Mouse (Mus musculus) megakaryocyte progenitor cell, adult 5-6 weeks (primary cell): ENCODE measurements around the gene Mcm10. TPM values are rescaled to one million over a fixed set of nuclear protein-coding genes. Genes with fewer than 3 reads are reported as not detected.

ENCODE experiments used
- ATAC-seq: replicated peaks from 2 replicates; pipeline ENCODE4 v1.8.0; 2016; ENCODE audit warnings: mild to moderate bottlenecking, moderate TSS enrichment, inconsistent platforms; ENCODE audit not compliant: poor library complexity
- total RNA-seq, 2 experiments: library from RNA; stranded (forward) in 1 of 2; stranded (reverse) in 1 of 2; fragments of 157-497, 149-512 nt in 1 of 2; fragments of 200-1000 nt in 1 of 2; gene quantifications; 2 replicates each; pipeline versions ENCODE4 v1.2.3 to v1.2.4; 2015 to 2017

Gene Mcm10
- 66.4 and 68.7 TPM in 2 replicates for total RNA-seq (2015)
- total RNA-seq (2017), result 75.6 and 83.8 TPM in 2 replicates

GRCm38 (mm10) chr2:5012491-5013324, at the start of gene Mcm10:
Gene Mcm10, minus strand, starts transcription at chr2:5012791.
- ATAC-seq, result peak; percentile 99

GRCm38 (mm10) chr2:5061133-5061708, 48.6 kb upstream of the Mcm10 start:
- ATAC-seq, result no peak

- no peak for ATAC-seq
Measured at GRCm38 (mm10) chr2:5059997-5060396, 47.4 kb upstream of the Mcm10 start.

GRCm38 (mm10) chr2:5058436-5058835, 45.8 kb upstream of the Mcm10 start:
- ATAC-seq, result no peak

GRCm38 (mm10) chr2:5050562-5050961, 38.0 kb upstream of the Mcm10 start:
- peak; percentile 54; the same call in 1 of the 2 replicates for ATAC-seq

- ATAC-seq, result no peak
Measured at GRCm38 (mm10) chr2:5047016-5047415, 34.4 kb upstream of the Mcm10 start.

GRCm38 (mm10) chr2:5045269-5045965, 32.8 kb upstream of the Mcm10 start:
- ATAC-seq, result no peak

GRCm38 (mm10) chr2:5044321-5044720, 31.7 kb upstream of the Mcm10 start:
- ATAC-seq, result no peak

GRCm38 (mm10) chr2:5043476-5043761, 30.8 kb upstream of the Mcm10 start:
- peak; percentile 2; the same call in 1 of the 2 replicates for ATAC-seq

- ATAC-seq, result peak; percentile 63
Measured at GRCm38 (mm10) chr2:5042616-5043475, 30.3 kb upstream of the Mcm10 start.

GRCm38 (mm10) chr2:5041854-5042253, 29.3 kb upstream of the Mcm10 start:
- ATAC-seq, result no peak

GRCm38 (mm10) chr2:5040281-5041161, 27.9 kb upstream of the Mcm10 start:
- peak; percentile 52 for ATAC-seq

- ATAC-seq, result no peak
Measured at GRCm38 (mm10) chr2:5039350-5040170, 27.0 kb upstream of the Mcm10 start.

DNA sequence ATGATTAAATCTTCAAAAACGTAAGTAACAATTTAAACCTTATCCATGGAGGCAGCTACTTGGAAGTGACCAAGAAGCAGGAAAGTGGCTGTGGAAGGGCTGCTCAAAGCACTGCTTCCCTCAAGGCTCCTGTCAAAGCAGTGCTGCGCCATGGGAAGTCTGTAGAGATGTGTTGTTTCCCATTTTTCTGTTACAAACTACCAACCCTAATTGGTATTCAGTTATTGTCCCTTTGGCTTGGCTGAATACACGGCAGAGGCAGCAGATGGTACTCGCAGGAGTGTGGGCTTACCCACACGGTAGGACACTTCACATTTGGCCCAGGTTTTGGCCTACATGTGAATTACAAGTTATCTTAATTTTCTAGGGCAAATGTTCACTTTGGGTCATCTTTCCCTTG, 25.7 kb upstream of the Mcm10 start:
- ATAC-seq, result no peak

DNA sequence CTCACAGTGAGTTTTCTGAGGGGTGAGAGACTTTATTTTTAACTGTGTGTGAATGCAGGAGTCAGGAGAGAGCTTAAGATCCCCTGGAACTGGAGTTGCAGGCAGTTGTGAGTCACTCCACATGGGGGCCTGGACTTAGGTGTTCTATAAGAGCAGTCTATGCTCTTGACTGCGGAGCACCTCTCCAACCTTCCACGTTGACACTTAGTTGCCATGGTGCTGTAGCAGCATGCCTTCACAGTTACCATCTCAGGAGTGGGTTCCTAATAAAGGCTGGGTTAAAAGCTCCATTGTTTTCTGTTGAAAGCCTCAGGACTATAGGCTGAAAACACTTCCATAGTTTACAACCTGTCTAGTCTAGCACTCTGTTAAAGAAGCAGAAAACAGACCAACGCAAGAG, 24.8 kb upstream of the Mcm10 start:
- no peak for ATAC-seq

DNA sequence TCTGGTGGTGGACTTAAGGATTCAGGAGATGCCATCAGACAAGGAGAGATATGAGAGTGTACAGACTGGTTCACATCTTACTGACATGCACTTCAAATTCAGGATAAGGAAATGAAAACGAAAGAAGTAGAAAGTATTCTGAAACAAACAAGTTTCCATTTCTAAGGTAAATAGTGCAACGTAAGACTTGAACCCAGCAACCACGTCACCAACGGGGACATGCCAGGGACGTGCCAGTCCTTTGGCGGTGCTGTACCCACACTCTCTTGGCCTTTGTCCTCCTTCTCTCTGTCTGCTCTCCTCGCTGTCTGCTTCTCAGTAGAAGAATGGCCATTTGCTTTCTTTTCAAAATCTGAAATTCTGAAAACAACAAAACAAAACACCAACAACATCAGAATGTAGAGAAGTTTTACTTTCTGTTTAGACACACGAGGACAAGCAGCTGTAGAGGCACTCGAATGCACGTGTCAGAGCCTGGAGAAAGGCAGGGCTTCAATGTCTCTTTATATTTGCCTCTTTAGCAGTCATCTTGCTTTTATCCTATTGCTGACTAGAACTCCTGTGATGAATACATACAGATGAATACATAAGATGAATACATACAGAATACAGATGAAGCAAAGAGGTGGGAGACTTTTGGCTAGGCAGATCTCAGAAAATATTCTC, 24.0 kb upstream of the Mcm10 start:
- no peak for ATAC-seq

DNA sequence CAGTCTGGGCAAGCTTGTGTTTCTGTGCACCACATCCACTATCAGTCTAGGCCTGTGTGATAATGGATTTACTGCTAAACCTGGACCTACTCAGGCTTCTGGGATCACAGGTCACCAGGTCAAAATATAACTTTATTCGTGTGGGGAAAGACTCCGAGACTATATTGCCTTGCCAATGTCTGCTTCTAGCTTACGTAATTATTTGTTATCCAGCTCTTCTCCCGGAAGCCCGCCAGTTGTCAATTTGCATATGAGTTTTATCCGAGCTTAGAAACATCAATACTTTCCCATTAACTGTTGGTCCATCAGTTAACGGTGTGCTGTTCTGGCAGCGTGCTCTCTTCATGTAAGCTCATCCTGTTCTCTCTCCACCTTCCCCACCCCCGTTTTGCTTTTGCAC, 22.6 kb upstream of the Mcm10 start:
- no peak for ATAC-seq

GRCm38 (mm10) chr2:5034801-5035200, 22.2 kb upstream of the Mcm10 start:
- no peak for ATAC-seq
